8 mouse cellular contexts compared by ENCODE assay signal in the genomic region with DNA sequence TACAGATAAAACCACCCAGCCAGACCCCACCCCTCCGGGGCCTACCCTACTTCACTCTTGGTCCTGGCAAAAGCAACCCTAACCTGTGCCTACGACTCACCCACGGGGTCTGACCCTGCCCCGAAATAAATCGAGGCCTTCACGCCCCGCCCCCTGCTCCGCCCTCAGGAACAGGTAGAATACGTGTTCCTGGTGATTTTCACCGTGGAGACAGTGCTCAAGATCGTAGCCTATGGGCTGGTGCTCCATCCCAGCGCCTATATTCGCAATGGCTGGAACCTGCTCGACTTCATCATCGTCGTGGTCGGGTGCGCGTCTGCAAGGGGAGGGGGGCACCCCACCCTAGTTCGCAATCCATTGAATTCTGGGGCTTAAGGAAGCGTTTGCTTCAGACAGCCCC. TPM values are rescaled to one million over a fixed set of nuclear protein-coding genes. Genes with fewer than 3 reads are reported as not detected.
DNase-seq lines count a peak whose midpoint lies in the region; ATAC-seq lines count a peak whose summit lies in the region.

No protein-coding gene starts in this region.

- intact Hi-C loops in gastrocnemius, postnatal 36 days (cut with DNase I) = no loop called here

- H3K4me3 ChIP-seq in heart, embryonic 15.5 days = peak overlapping the region; percentile 48
- H3K4me3 ChIP-seq in forebrain, embryonic 10.5 days = peak overlapping the region; percentile 49
- H3K4me3 ChIP-seq in limb, embryonic 15.5 days = peak overlapping the region; percentile 40

- H3K27ac ChIP-seq in heart, embryonic 15.5 days = no peak overlapping the region
- H3K27ac ChIP-seq in forebrain, embryonic 10.5 days = no peak overlapping the region
- H3K27ac ChIP-seq in limb, embryonic 15.5 days = no peak overlapping the region

- no peak for DNase-seq in heart, adult 18-20 months
- DNase-seq in brain, adult 2 months (ENCODE audit: low read depth, low spot score) = peak; percentile 30
- DNase-seq in forebrain, embryonic 10.5 days (ENCODE audit: extremely low spot score, low spot score) = no peak
- no peak for DNase-seq in yolk sac, embryonic 10.5 days (ENCODE audit: low spot score)
- no peak for DNase-seq in adrenal gland, adult 2 months
- DNase-seq in gastrocnemius, postnatal 36 days = no peak

- no peaks in the 10 kb centered on the region for H3K27me3 ChIP-seq in heart, embryonic 15.5 days
- peaks cover 32% of the 10 kb centered on the region for H3K27me3 ChIP-seq in forebrain, embryonic 10.5 days (ENCODE audit: poor library complexity, severe bottlenecking)
- H3K27me3 ChIP-seq in limb, embryonic 15.5 days = 0 out of 2 replicates have a peak, but pooled peaks cover 2% of the 10 kb centered on the region

- ATAC-seq in heart, embryonic 15.5 days (replicated peaks; ENCODE audit: insufficient number of reproducible peaks, insufficient read depth, low FRiP score, low read depth) = no peak
- ATAC-seq in limb, embryonic 15.5 days (ENCODE audit: insufficient number of reproducible peaks, low FRiP score, low TSS enrichment, low read depth) = no peak

- H3K36me3 ChIP-seq in heart, embryonic 15.5 days = no peaks in the 10 kb centered on the region
- no peaks in the 10 kb centered on the region for H3K36me3 ChIP-seq in forebrain, embryonic 10.5 days (replicated peaks)
- H3K36me3 ChIP-seq in limb, embryonic 15.5 days = no peaks in the 10 kb centered on the region

- H3K4me1 ChIP-seq in heart, embryonic 15.5 days (replicated peaks) = no peaks in the 10 kb centered on the region
- H3K4me1 ChIP-seq in forebrain, embryonic 10.5 days = peaks cover 5% of the 10 kb centered on the region; the same call in 1 of the 2 replicates
- 0 out of 2 replicates have a peak, but pooled peaks cover 4% of the 10 kb centered on the region for H3K4me1 ChIP-seq in limb, embryonic 15.5 days

- WGBS in heart, embryonic 15.5 days = 20% methylated on average over 21 of the region's 21 CpGs
- WGBS in forebrain, embryonic 10.5 days = 16% methylated on average over 21 of the region's 21 CpGs
- 25% methylated on average over 21 of the region's 21 CpGs for WGBS in limb, embryonic 15.5 days

- H3K4me2 ChIP-seq in heart, embryonic 15.5 days = peak overlapping the region; percentile 78
- peak overlapping the region; percentile 66 for H3K4me2 ChIP-seq in limb, embryonic 15.5 days

- H3K9me3 ChIP-seq in heart, embryonic 15.5 days (replicated peaks) = no peaks in the 10 kb centered on the region
- H3K9me3 ChIP-seq in forebrain, embryonic 10.5 days = no peaks in the 10 kb centered on the region
- H3K9me3 ChIP-seq in limb, embryonic 15.5 days = no peaks in the 10 kb centered on the region

- no peak overlapping the region for H3K9ac ChIP-seq in heart, embryonic 15.5 days
- peak overlapping the region; percentile 20; the same call in 1 of the 2 replicates for H3K9ac ChIP-seq in limb, embryonic 15.5 days

RNA-seq across cellular contexts. Expression of gene Cacna1f, which starts 3.2 kb away (rescaled TPM):
- not detected in 2 replicates for polyA plus RNA-seq in heart, embryonic 15.5 days (2015; fragmentation: Nextera tagmentation; extraction: Ambion mirVana)
- total RNA-seq in heart, adult 18-20 months (2021) = not detected
- 0.02 TPM in 1 of 2 replicates, not detected in the other for polyA plus RNA-seq in forebrain, embryonic 10.5 days (2016; fragmentation: Nextera tagmentation; extraction: Ambion mirVana)
- 0.05 and 0.07 TPM in 2 replicates for polyA plus RNA-seq in limb, embryonic 15.5 days (2015; fragmentation: Nextera tagmentation; extraction: Ambion mirVana)
- under 1 TPM in 1 of 2 experiments, not detected in 1; 0.07 TPM for total RNA-seq in adrenal gland, adult 2 months (2021)
- polyA plus RNA-seq in adrenal gland, adult 2 months (2012; rRNA removed) = 0.06 TPM in 1 of 2 replicates, not detected in the other
- total RNA-seq in gastrocnemius, postnatal 36 days (2021) = not detected

RNA-seq across cellular contexts. Expression of gene Ccdc22, which starts 4.7 kb away (rescaled TPM):
- 16.4 and 21.4 TPM in 2 replicates for polyA plus RNA-seq in heart, embryonic 15.5 days (2015; fragmentation: Nextera tagmentation; extraction: Ambion mirVana)
- 10 to 100 TPM; 10.5 to 12.5 TPM for total RNA-seq in heart, adult 18-20 months (2021)
- 35.8 and 38.0 TPM in 2 replicates for polyA plus RNA-seq in forebrain, embryonic 10.5 days (2016; fragmentation: Nextera tagmentation; extraction: Ambion mirVana)
- polyA plus RNA-seq in limb, embryonic 15.5 days (2015; fragmentation: Nextera tagmentation; extraction: Ambion mirVana) = 27.8 and 28.4 TPM in 2 replicates
- 10 to 100 TPM; 21.3 to 22.4 TPM for total RNA-seq in adrenal gland, adult 2 months (2021)
- polyA plus RNA-seq in adrenal gland, adult 2 months (2012; rRNA removed) = 21.6 and 24.0 TPM in 2 replicates
- total RNA-seq in gastrocnemius, postnatal 36 days (2021) = 10 to 100 TPM in 1 of 2 experiments, 1 to 10 TPM in 1; 9.8 to 11.5 TPM

RNA-seq across cellular contexts. Expression of gene Syp, which starts 28.2 kb away (rescaled TPM):
- polyA plus RNA-seq in heart, embryonic 15.5 days (2015; fragmentation: Nextera tagmentation; extraction: Ambion mirVana) = 0.64 and 2.8 TPM in 2 replicates
- 1 to 10 TPM; 2.2 to 4.1 TPM for total RNA-seq in heart, adult 18-20 months (2021)
- 9.2 and 11.6 TPM in 2 replicates for polyA plus RNA-seq in forebrain, embryonic 10.5 days (2016; fragmentation: Nextera tagmentation; extraction: Ambion mirVana)
- 1.4 and 1.7 TPM in 2 replicates for polyA plus RNA-seq in limb, embryonic 15.5 days (2015; fragmentation: Nextera tagmentation; extraction: Ambion mirVana)
- 10 to 100 TPM; 34.3 to 81.7 TPM for total RNA-seq in adrenal gland, adult 2 months (2021)
- 20.4 and 21.6 TPM in 2 replicates for polyA plus RNA-seq in adrenal gland, adult 2 months (2012; rRNA removed)
- total RNA-seq in gastrocnemius, postnatal 36 days (2021) = 1 to 10 TPM; 1.1 TPM

RNA-seq across cellular contexts. Expression of gene Ppp1r3f, which starts 36.0 kb away (rescaled TPM):
- 1.7 and 2.0 TPM in 2 replicates for polyA plus RNA-seq in heart, embryonic 15.5 days (2015; fragmentation: Nextera tagmentation; extraction: Ambion mirVana)
- total RNA-seq in heart, adult 18-20 months (2021) = 1 to 10 TPM; 3.6 to 4.5 TPM
- polyA plus RNA-seq in forebrain, embryonic 10.5 days (2016; fragmentation: Nextera tagmentation; extraction: Ambion mirVana) = 1.3 and 1.6 TPM in 2 replicates
- polyA plus RNA-seq in limb, embryonic 15.5 days (2015; fragmentation: Nextera tagmentation; extraction: Ambion mirVana) = 1.4 and 1.9 TPM in 2 replicates
- 1 to 10 TPM; 2.6 to 4.5 TPM for total RNA-seq in adrenal gland, adult 2 months (2021)
- 5.0 and 6.2 TPM in 2 replicates for polyA plus RNA-seq in adrenal gland, adult 2 months (2012; rRNA removed)
- 1 to 10 TPM; 2.0 TPM for total RNA-seq in gastrocnemius, postnatal 36 days (2021)

RNA-seq across cellular contexts. Expression of gene Foxp3, which starts 36.6 kb away (rescaled TPM):
- polyA plus RNA-seq in heart, embryonic 15.5 days (2015; fragmentation: Nextera tagmentation; extraction: Ambion mirVana) = 0.18 TPM in 1 of 2 replicates, not detected in the other
- under 1 TPM in 1 of 2 experiments, not detected in 1; 0.28 TPM for total RNA-seq in heart, adult 18-20 months (2021)
- polyA plus RNA-seq in forebrain, embryonic 10.5 days (2016; fragmentation: Nextera tagmentation; extraction: Ambion mirVana) = 0.09 TPM in 2 replicates
- not detected in 2 replicates for polyA plus RNA-seq in limb, embryonic 15.5 days (2015; fragmentation: Nextera tagmentation; extraction: Ambion mirVana)
- not detected for total RNA-seq in adrenal gland, adult 2 months (2021)
- polyA plus RNA-seq in adrenal gland, adult 2 months (2012; rRNA removed) = 0.06 and 0.18 TPM in 2 replicates
- total RNA-seq in gastrocnemius, postnatal 36 days (2021) = under 1 TPM in 1 of 2 experiments, not detected in 1; 0.18 TPM
